Mouse (Mus musculus) lung, postnatal 36 days (tissue): Measurements from ENCODE around the gene Rhbdf2.
A peak's percentile ranks its signal among the peaks of the same experiment; 100 is the strongest.
"Not testable (repeated sequence)": the region's sequence is repeated elsewhere in the genome, so short reads cannot be mapped to it uniquely, and the experiment has no call there.

Source experiments
- DNase-seq: peaks from one replicate; pipeline ENCODE4 v3.0.0; 2022; ENCODE audit warnings: mixed read lengths

Gene Rhbdf2

DNA sequence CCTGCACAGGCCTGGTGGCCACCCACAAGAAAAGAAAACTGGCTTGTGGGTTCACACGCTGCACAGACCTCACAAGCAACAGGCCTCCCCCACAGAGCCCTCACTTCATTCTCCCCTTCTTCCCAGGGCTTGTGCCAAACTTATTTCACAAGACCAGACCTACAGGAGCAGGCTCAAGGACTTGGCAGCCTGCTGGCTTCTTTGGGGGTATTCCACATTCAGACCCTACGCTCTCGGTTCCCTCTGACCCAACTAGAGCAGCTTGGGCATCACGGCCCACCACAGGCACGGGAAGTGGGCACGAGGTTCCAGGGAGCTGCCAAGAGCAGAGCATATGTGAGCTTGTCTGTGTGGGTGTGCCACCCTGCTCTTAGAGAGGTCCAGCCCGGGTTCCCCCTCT, 9.2 kb downstream of the Rhbdf2 start:
- peak; percentile 80 for DNase-seq

DNA sequence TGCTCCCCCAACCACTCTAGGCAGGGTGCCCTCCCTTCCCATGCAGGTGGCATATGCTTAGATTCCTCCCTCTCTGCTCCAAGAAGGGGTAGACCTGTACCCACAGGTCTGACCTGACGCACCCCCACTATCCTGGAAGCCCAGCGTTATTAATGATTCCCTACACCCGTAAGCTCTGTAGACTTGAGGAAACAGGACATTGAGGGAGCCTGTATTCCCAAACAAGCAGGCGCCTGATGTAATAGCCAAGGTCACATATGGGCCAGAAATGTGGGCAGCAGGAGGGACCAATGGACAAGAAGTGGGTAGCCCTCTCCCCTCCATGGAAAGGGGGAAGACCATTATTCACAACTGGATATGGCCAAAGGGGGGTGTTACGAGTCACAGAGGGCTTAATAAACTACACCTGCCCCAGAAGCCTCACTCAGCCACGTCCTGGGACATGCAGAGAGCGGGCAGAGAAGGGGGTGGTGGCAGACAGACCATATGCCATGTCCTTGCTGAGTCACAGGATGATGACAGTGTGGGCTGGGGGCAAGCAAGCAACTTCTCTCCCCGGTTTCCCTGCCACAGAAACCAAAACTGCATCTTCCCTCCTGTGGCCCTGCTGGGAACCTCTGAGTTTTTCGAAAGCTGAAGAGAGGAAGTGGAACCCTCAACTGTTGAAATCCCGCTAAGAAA, 10.2 kb downstream of the Rhbdf2 start:
- DNase-seq: peak; percentile 57

DNA sequence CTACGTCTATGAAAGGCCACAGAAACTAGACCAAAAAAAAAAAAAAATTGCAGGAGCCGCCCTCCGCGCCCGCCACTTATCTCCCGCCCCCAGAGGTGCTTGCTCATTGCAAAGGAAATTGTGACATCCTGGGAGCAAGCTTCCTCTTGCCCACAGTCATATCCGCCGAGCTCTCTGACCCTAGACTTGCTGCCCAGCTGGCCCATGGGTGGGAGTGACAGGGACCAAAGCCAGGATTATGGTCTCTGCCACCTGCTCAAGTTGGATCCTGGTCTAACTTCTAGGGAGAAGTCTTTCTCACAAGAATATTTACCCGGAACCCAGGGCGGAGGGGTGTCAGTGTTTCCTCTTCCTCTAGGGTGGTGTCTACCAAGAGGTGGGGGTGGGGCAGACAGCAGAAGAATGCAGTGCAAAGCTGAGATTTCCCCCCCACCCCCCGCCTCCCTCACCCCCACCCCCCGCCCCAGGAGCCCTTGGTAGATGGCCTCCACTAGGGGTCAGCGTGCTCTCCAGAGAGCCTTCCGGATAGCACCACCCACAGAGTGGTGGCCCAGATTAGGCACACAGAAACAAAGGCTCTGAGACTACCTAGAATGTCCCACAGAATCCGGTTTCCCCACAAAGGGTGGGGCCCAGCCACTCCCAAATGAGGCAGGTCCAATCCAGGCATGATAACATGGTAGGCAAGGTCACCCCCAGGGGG, 10.9 kb downstream of the Rhbdf2 start:
- peak; percentile 89 for DNase-seq

DNA sequence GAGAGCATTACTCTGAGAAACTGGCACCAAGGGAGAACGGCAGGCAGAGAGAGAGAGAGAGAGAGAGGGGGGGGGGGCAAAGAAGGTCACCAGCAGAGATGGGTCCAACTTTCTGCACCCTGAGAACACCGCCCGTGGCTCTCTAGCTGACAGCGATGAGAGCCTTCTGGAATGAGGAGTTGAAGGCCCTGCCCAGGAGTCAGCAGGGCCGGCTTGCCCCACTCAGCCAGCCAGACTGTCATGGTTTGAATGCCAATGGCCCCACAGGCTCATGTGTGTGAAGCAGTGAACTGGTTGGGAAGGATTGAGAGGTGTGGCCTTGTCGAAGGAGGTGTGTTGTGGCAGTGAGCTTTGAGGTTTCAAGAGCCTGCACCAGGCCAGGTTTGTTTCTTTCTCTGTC, 13.6 kb downstream of the Rhbdf2 start:
- DNase-seq: no peak

DNA sequence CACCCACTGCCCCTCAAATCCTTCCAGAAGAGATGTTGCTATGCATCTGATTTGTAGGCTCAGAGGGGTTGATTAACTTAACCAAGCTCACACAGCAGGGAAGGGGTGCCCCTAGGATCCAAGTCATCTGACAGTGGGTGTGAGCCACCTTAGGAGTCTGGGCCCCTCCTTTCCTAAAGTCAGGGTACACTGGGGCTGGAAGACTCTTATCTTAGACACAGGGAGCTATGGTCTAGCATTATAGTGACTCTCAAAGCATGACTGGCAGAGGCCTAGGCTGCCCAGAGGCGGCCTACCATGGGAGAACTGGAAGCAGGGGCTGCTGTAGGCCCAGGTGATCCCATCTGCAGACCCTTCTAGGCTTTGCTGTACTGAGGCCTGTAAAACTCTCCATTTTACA, 14.3 kb downstream of the Rhbdf2 start:
- DNase-seq: no peak

DNA sequence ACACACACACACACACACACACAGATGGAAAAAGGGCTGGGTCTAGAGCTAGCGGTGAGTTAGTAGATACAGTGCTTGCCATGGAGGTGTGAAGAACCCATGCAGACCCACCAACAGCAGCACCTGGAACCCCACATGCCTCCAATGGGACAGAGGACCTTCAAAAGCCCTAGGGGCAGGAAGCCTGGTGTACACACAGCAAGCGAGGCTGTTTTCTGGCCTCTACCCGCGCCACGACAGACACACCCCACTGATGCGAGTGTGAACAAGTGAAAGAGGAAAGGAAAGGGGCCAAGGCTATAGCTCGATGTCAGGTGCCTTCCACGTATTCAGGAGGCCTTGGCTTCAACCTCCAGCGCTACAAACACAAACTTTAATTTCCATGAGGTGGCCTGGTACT, 14.9 kb downstream of the Rhbdf2 start:
- DNase-seq: no peak

DNA sequence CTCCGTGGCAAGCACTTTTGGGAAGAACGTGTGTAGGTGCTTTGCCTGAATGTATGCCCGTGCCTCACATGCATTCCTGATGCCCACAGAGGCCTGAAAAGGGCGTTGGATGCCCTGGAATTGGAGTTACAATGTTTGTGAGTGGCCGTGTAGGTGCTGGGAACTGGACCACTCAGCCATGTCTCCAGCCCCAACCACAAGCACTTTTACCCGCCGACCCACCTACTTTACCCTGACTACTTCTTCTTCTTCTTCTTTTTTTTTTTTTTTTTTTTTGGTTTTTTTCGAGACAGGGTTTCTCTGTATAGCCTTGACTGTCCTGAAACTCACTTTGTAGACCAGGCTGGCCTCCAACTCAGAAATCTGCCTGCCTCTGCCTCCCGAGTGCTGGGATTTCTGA, 15.7 kb downstream of the Rhbdf2 start:
- not testable (repeated sequence) for DNase-seq

DNA sequence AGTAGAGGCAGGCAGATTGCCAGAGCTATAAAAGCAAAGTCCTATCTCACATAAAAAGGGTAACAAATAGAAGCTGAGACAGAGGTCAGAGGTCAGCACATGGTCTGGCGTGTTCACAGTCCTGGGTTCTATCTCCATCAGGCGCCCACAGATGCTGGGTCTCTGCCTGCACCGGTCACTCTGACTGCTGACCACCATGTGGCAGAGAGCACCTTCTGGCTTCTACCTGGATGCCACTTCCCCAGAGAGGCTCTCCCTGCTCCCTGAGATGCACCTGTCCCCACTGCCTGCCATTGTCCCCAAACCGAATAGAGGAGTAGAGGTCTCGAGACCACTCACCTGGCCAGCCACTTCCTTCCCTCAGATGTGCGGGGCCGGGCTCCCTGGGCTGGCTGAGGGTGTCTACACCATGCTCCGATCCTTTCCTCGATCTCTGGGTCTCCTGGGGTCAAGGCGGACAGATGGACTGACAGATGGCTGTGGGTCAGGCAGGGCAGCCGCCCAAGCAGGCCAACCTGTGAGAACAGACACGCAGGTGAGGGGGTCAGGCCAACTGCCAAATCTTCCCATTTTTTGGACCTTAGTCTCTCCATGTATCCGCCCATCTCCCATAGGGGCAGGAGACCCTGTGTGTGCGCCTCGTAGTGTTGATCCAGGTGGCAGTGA, 16.7 kb downstream of the Rhbdf2 start:
- no peak for DNase-seq

DNA sequence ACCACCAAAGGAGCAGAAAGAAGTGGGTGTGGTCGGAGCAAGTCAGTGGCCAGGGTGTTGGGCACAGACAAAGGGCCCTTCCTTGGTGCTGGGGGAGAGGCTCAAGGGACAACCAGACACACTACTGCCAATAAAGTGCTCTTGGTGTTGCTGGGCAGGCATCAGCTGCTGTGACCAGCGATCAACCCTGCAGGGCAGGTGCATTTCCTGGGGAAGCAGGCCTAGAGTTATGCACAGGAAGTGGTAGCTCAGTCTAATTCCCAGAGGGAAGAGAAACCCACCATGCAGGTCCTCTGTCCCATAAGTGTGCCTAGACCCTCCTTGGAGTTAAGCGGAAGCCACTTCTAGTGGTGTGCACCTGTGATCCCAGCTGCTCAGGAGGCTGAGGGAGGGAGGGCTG, 19.1 kb downstream of the Rhbdf2 start:
- no peak for DNase-seq

DNA sequence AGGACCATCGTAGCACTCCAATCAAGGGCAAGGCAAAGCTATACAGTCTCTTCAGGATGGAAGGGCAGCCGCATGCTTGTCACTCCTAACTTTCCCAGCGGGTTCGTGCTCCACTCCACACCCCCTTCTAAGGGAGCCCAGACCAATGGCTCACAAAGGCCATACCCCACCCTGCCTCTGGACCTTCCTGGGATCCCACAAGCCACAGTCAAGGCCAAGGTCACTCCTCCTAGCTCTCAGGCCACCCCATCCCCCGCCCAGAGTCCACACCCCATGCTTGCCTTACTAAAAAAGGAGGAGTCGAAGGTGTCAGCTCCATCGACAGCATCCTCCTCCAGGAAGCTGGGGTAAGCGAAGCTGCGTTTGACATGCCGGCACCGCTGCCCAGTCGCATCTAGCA, 22.7 kb downstream of the Rhbdf2 start:
- no peak for DNase-seq

DNA sequence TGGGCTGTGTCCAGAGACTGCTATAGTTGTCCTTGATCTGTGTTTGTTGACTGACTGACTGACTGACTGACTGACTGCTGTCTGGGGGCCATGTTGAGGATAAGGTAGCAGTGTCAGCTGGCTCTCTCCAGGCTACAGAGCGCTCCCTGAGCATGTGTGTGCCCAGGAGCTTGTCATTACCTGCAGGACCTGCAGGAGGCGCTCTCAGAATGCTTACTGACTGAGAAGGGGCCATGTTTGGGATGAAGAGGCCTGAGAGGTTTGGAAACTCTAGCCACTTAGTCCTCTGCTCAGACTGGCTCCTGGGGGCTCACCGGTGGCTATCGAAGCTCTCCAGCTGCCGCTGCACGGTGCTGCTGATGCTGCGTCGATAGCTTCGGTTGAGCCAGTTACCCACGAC, 23.5 kb downstream of the Rhbdf2 start:
- peak; percentile 72 for DNase-seq

DNA sequence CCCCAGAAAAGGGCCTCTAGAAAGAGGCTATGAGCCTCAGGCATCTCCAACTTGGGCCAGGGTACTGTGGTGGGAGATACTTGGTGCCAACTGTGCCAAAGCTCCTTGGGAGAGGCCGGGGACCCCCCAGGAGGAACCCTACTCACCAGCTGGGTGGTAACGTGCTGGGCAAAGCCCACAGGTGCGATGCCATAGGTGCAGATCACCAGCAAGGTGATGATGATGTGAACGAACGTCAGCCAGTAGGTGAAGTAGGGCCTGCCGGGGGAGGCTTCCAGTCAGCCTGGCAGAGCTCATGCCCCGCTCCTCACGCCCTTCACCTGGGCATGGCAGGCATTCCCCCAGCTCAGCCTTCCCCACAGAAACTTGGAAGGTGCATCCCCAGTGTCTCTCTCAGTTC, 24.8 kb downstream of the Rhbdf2 start:
- DNase-seq: no peak

DNA sequence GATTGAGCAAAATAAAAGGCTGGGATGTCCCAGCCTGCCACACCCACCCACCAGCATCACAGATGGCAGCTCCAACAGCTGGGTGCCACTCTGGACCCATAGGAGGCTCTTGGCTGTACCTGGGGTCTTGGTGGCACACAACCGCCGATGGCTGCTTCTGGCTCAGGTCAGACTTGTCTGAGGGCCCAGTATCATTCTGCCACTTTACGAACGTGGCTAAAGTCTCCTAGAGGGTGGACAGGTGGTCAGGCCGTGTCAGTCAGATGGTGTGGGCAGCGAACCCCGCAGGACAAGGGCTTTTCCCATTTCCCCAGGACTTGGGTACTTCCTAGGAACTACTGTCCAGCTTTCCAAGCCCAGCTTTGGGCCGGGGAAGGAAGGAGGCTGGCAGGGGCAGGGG, 25.7 kb downstream of the Rhbdf2 start:
- DNase-seq: no peak

DNA sequence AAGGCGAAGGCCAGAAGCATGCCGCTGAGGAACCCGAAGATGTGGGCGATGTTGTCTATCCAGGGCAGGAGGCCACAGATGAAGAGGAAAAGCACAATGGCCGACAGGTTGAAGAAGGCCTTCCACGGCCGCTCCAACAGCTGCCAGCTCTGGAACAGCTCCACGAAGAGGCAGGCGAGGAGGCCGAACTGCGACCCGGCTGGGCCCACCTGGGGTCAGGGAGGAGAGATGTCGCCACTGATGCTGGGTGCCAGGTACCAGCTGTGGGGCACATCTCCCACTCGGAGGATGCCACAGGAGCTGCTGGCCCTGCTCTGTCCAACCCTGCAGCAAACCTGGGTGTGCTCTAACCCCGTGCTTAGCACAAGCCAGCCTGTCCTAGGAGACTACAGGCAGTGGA, 27.6 kb downstream of the Rhbdf2 start:
- DNase-seq: no peak

DNA sequence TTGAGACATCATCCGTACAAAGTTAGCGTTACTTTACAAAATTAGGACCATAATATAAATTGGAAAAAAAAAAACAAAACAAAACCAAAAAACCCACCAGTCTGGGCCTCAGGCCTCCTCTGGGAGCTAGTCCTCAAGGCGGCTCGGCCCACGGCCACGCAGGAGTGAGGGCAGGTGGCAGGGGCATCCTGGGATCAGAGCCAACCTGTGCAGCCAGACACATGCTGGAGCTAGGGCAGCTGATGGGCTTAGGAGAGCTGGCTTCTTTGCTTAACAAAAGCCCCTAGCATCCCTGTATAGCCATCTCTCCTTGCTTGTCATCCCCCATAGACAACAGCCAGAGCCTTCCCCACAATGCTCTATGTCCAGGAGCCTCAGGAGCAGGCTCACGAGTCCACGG, 28.6 kb downstream of the Rhbdf2 start:
- no peak for DNase-seq

DNA sequence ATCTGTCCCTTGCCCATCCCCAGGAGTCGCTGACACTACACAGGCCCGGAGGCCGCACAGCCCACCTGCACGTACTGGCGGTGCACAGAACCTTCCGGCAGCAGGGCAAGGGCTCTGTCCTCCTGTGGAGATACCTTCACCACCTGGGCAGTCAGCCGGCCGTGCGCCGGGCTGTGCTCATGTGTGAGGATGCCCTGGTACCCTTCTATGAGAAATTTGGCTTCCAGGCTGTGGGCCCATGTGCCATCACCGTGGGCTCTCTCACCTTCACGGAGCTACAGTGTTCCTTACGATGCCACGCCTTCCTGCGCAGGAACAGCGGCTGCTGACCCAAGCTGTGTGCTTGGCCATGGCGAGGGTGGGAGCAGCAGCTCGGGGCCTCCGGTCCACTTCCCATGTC, 30.1 kb downstream of the Rhbdf2 start:
- DNase-seq: no peak

DNA sequence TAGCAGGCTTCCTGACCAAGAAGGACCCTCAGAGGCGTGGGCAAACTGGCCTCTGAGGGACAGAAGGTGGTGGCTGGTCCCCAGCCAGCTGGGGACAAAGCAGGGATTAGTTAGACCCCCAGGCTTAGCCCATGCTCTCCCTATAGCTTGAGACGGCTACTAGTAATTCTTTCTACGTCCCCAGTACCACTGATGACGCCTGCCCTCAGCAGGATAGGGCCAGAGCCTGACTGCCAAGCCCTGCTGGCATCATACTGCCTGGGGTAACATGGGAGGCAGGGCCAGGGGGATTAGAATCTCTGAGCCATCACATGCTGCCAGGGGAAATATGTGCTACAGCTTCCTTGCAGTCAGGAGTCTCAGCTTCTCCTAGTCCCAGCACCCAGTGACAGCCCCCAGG, 33.5 kb downstream of the Rhbdf2 start:
- no peak for DNase-seq

DNA sequence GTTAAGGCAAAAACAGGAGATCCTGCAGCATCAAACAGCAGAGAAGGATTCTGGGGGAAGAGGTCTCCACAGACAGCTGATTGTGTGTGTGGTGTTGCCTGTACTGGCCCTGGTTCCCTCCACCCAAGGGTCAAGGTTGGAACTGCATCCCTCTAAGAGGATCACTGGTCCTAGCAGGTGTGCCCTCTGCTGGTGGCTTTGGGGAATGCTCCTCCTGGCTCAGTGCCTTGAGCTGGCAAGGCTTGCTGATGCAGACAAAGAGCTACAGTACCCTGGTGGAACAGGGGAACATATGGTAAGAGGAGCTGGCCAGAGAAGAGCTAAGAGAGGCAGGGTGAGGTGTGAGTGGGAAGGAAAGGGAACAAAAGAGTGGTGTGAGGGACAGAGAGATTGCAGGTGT, 34.4 kb downstream of the Rhbdf2 start:
- peak; percentile 98 for DNase-seq

DNA sequence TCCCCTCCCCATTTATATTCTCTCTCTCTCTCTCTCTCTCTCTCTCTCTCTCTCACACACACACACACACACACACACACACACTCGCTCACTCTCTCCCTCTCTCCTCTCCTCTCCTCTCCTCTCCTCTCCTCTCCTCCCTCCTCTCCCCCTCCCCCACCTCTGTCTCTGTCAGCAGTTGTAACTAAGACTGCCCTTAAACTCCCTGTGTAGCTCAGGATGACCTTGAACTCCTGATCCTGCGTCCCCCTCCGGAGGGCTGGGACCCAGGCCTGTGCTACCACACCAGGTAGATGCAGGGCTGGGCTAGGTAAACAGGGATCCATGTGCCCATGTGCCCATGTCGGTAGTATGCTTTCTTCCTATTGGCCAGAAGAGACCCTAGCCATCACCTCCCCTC, 35.2 kb downstream of the Rhbdf2 start:
- no peak for DNase-seq

DNA sequence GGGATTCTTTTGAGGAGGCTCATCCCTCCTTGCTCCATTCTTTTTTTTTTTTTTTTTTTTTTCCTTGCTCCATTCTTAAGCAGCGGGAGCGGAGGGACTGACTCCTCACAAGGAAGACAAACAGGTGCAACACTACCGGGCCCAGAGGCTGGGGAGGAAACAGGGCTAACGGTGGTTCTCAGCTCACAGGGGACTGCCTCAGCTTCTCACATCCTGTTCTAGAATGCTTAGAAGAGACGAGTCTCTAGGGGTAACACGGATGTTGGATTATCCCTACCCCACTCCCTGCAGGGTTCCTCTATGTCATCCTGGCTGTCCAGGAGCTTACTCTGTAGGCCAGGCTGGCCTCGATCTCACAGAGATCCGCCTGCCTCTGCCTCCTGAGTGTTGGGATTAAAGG, 37.2 kb downstream of the Rhbdf2 start:
- no peak for DNase-seq

DNA sequence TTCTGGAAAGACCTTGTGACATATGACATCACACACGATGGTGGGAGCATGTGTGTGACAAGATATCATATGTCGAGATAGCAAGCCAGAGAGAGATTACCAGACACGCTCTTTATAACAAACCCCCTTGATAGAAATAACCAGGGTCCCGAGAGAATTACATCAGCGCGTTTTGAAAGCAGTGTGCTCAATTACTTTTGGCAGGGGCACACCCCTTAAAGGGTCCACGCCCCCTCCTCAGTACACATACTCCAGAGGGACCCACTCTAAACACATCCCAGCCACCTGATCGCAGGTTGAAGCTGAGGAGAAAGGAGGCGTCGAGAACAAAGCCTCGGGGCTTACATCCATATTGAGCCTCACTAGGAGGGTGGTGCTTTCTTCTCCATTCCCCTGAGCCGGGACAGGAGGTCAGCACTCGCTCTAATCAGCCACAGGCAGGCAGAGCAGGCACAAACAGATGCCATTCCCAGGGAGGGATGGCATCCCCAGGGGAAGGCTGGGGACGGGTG, 37.7 kb downstream of the Rhbdf2 start:
- DNase-seq: no peak

DNA sequence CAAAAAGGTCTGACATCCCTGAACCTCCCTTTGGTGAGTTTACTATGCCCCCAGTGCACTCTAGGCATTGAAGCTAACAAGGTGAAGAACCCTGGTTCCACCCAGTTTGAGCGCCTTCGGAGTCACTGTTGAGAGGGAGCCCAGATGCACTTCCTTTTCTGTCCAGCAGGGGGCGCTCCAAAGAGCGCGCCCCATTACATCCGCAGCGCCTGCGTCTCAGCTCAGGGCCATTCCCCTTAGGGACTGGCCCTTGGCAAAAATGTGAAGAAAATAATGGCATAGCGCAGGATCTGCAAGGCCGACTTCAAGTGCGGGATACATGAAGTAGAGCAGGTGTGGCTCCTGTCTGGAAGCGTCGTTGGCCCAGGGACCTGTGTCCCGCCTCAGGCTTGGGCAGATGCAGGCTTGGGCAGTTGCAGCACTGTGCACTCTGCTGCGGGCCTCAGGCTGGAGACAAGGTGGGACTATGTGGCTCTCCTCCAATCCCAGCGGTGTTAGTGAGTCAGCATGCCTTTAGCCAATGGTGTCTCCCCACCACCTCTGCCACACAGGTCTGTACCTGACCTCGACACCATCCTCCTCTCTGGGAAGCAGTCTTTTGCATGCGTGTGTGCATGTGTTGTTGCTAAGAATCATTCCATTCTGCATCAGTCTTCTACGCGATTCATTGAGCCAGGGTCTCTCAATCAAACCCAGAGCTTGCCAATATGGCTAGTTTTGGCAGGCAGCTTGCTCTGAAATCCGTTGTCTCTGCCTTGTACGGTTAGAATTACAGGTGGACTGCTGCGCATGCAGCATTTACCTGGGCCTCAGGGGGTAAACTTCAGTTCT, 39.8 kb downstream of the Rhbdf2 start:
- peak; percentile 83 for DNase-seq

DNA sequence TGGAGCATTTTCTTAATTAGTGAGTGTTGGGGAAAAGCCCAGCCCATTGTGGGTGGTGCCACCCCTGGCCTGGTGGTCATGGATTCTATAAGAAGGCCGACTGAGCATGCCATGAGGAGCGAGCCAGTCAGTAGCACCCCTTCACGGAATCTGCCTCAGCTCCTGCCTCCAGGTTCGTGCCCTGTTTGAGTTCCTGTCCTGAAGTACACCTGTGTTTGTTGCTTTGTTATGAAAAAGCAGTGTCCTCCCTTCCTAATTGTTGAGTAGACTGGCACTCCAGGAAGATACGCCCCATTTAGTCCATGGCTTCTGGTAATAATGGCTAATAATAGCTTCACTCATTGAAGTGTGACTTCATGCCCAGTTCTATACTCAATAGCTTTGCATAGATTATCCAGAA, 40.5 kb downstream of the Rhbdf2 start, which contains the start of gene Aanat:
Gene Aanat (plus strand): TSS at position 123 of the 400 bp plus-strand sequence.
- DNase-seq: no peak
